Mouse (Mus musculus) heart, adult 18-20 months (tissue): ENCODE data around the gene Akap12. TPM values are rescaled to one million over a fixed set of nuclear protein-coding genes. Genes with fewer than 3 reads are reported as not detected.

Experiments used
- DNase-seq, 2 experiments: peaks; one replicate each; pipeline ENCODE4 v3.0.0; 2021 to 2022; ENCODE audit warnings: mixed read lengths in 1 of 2
- total RNA-seq, 2 experiments: library from RNA; stranded (reverse); gene quantifications; 2 replicates each; pipeline ENCODE4 v1.2.3; 2021

The Akap12 gene
- total RNA-seq, 2 experiments from 2014 or later: 21.0 to 25.9 TPM

- peak; percentile 55 to 77 for DNase-seq
Observed at GRCm38 (mm10) chr10:4404895-4405491, 138.8 kb downstream of the Akap12 start.

GRCm38 (mm10) chr10:4405511-4405910 lies 139.3 kb downstream of the Akap12 start:
- peak; percentile 43 to 48 for DNase-seq

GRCm38 (mm10) chr10:4407191-4407590 lies 141.0 kb downstream of the Akap12 start:
- DNase-seq: peak in 1 of 2 experiments; percentile 24

Other genes with a start within 250 kb of the Akap12 start
- 1 to 10 TPM; 5.5 to 6.0 TPM for gene Zbtb2, start 121.7 kb downstream of the Akap12 start, total RNA-seq
- gene Rmnd1, start 166.0 kb downstream of the Akap12 start, total RNA-seq: 10 to 100 TPM; 65.8 to 66.0 TPM
- gene Armt1, start 166.1 kb downstream of the Akap12 start, total RNA-seq: 10 to 100 TPM in 1 of 2 experiments, 1 to 10 TPM in 1; 8.8 to 10.1 TPM
- under 1 TPM; 0.21 to 0.62 TPM for gene Ccdc170, start 216.1 kb downstream of the Akap12 start, total RNA-seq